ENCODE assay signal across 20 mouse cellular contexts in the genomic region with DNA sequence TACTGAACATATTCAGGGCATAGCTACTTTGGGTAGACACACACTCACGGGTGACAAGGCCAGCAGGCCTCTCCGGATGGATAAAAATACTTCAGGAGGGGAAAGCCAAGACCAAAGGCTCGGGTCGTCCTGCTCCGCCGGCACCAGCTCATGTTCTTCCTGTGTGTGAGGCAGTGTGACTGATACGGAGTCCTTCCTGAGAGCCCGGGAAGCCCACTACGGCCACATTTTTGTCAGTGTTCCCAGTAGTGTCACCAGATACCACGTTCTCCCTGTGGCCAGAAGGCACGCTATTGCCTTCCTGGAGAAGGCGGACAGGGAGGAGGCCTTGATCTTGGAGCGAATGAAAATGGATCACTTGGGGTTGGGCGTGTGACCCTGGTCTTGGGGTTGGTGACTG. TPM values are rescaled to one million over a fixed set of nuclear protein-coding genes. Genes with fewer than 3 reads are reported as not detected.
DNase-seq lines count a peak whose midpoint lies in the region; ATAC-seq and TF ChIP-seq lines count a peak whose summit lies in the region.
"Had no signal": no experiment of that assay in that cellular context is flagged by ENCODE, and none has a peak within 500 bp of the region (broad histone marks: within the 10 kb centered on the region; RNA-seq: fewer than 3 reads in every experiment).

No protein-coding gene starts in this region.

- no peak for TF ChIP-seq CTCF in kidney, adult 2 months (conservative IDR thresholded peaks at IDR 0.05; ENCODE audit: insufficient read depth, insufficient read length, low read depth, low read length)
- no peak for TF ChIP-seq CTCF in heart, postnatal 0 days (IDR thresholded peaks at IDR 0.05; ENCODE audit: low read depth)

- no peaks in the 10 kb centered on the region for H3K4me1 ChIP-seq in kidney, adult 2 months (ENCODE audit: control insufficient read depth, insufficient read depth, low read length)
- H3K4me1 ChIP-seq in kidney, embryonic 16.5 days (ENCODE audit: insufficient read depth, low read length), result peaks cover 11% of the 10 kb centered on the region
- peaks cover under 1% of the 10 kb centered on the region; the same call in 1 of the 2 replicates for H3K4me1 ChIP-seq in heart, postnatal 0 days (ENCODE audit: control insufficient read depth, insufficient read depth)

- TF ChIP-seq POLR2A in kidney, adult 2 months (IDR thresholded peaks at IDR 0.05; ENCODE audit: low read depth, low read length), result no peak

- no peaks in the 10 kb centered on the region for H3K36me3 ChIP-seq in kidney, adult 2 months (ENCODE audit: control insufficient read depth, insufficient read depth, low read length)
- no peaks in the 10 kb centered on the region for H3K36me3 ChIP-seq in kidney, embryonic 16.5 days (ENCODE audit: insufficient read depth, low read length)
- no peaks in the 10 kb centered on the region for H3K36me3 ChIP-seq in heart, postnatal 0 days (replicated peaks; ENCODE audit: control insufficient read depth, insufficient read depth, low read length)
- H3K36me3 ChIP-seq: embryonic facial prominence, embryonic 12.5 days; neural tube, embryonic 12.5 days had no signal

- no peaks in the 10 kb centered on the region for H3K27me3 ChIP-seq in kidney, adult 2 months (replicated peaks; ENCODE audit: control insufficient read depth, insufficient read depth, low read length)
- H3K27me3 ChIP-seq in kidney, embryonic 16.5 days (ENCODE audit: insufficient read depth, low read length), result no peaks in the 10 kb centered on the region
- no peaks in the 10 kb centered on the region for H3K27me3 ChIP-seq in heart, postnatal 0 days (ENCODE audit: control insufficient read depth, insufficient read depth, low read length)
- H3K27me3 ChIP-seq: CH12.LX; neural tube, embryonic 12.5 days had no signal

- H3K4me3 ChIP-seq in kidney, adult 2 months (ENCODE audit: insufficient read depth, low read depth, low read length), result no peak overlapping the region
- no peak overlapping the region for H3K4me3 ChIP-seq in kidney, embryonic 16.5 days (ENCODE audit: low read length)
- no peak overlapping the region for H3K4me3 ChIP-seq in heart, postnatal 0 days (ENCODE audit: low read depth, low read length)
- H3K4me3 ChIP-seq: embryonic facial prominence, embryonic 12.5 days; neural tube, embryonic 12.5 days had no signal

- no peak overlapping the region for H3K27ac ChIP-seq in kidney, adult 2 months (ENCODE audit: insufficient read depth, low read depth, low read length)
- no peak overlapping the region for H3K27ac ChIP-seq in kidney, embryonic 16.5 days (ENCODE audit: low read length)
- H3K27ac ChIP-seq in heart, postnatal 0 days (ENCODE audit: low read depth), result no peak overlapping the region
- H3K27ac ChIP-seq: embryonic facial prominence, embryonic 12.5 days; liver, embryonic 14.5 days; neural tube, embryonic 12.5 days; stomach, postnatal 0 days had no signal

- H3K9me3 ChIP-seq in kidney, embryonic 16.5 days (ENCODE audit: low read length), result no peaks in the 10 kb centered on the region
- no peaks in the 10 kb centered on the region for H3K9me3 ChIP-seq in heart, postnatal 0 days (replicated peaks; ENCODE audit: control insufficient read depth, low read length)
- H3K9me3 ChIP-seq: embryonic facial prominence, embryonic 12.5 days; neural tube, embryonic 12.5 days had no signal

- H3K9ac ChIP-seq in kidney, embryonic 16.5 days (replicated peaks; ENCODE audit: low read length), result no peak overlapping the region
- H3K9ac ChIP-seq in heart, postnatal 0 days (replicated peaks; ENCODE audit: low read depth, low read length), result no peak overlapping the region
- H3K9ac ChIP-seq: embryonic facial prominence, embryonic 12.5 days; liver, embryonic 14.5 days; neural tube, embryonic 12.5 days had no signal

- WGBS in kidney, adult 2 months, result 70% methylated on average over 14 of the region's 14 CpGs
- WGBS in kidney, embryonic 16.5 days, result 62% methylated on average over 14 of the region's 14 CpGs
- WGBS in heart, postnatal 0 days, result 33% methylated on average over 14 of the region's 14 CpGs

- no peak for TF ChIP-seq EP300 in heart, postnatal 0 days (IDR thresholded peaks at IDR 0.05; ENCODE audit: low read depth)

- H3K4me2 ChIP-seq in kidney, embryonic 16.5 days (replicated peaks; ENCODE audit: low read depth, low read length), result no peak overlapping the region
- no peak overlapping the region for H3K4me2 ChIP-seq in heart, postnatal 0 days (ENCODE audit: low read depth, low read length)
- H3K4me2 ChIP-seq: embryonic facial prominence, embryonic 12.5 days; neural tube, embryonic 12.5 days had no signal

- ATAC-seq in kidney, embryonic 16.5 days (ENCODE audit: low FRiP score, low TSS enrichment), result no peak
- ATAC-seq in heart, postnatal 0 days (ENCODE audit: insufficient read depth, low read depth), result 0 out of 2 replicates have a peak, but pooled peaks have one; percentile 42
- ATAC-seq: intestine, embryonic 16.5 days had no signal

- peak; percentile 62 for DNase-seq in kidney, adult 2 months
- DNase-seq in gastrocnemius, postnatal 25 days, result peak; percentile 78
- DNase-seq in heart, postnatal 0 days (ENCODE audit: low spot score), result peak; percentile 27
- peak; percentile 19 for DNase-seq in kidney, postnatal 14 days
- DNase-seq in adipocyte (ENCODE audit: low spot score), result no peak
- DNase-seq in cerebellum, adult 9-10 months, result no peak
- no peak for DNase-seq in thymus, postnatal 14 days
- DNase-seq: left cerebral cortex, postnatal 4 days; lung, postnatal 4 days; thymus, postnatal 4 days had no signal

RNA-seq across cellular contexts. Expression of a gene that starts 29.5 kb away (rescaled TPM):
- 0.69 and 1.6 TPM in 2 replicates for polyA plus RNA-seq in kidney, adult 2 months (2012; rRNA removed)
- 0.41 and 0.69 TPM in 2 replicates for polyA plus RNA-seq in kidney, embryonic 16.5 days (2015; fragmentation: Nextera tagmentation; extraction: Ambion mirVana)
- total RNA-seq in gastrocnemius, postnatal 25 days (2021), result not detected
- total RNA-seq in heart, postnatal 0 days (2014; rRNA removed; ENCODE audit: low replicate concordance), result not detected in 2 replicates
- not detected in 2 replicates for polyA plus RNA-seq in heart, postnatal 0 days (2015; fragmentation: Nextera tagmentation; extraction: Ambion mirVana)
- total RNA-seq: layer of hippocampus, postnatal 14 days; left cerebral cortex, postnatal 4 days; midbrain, postnatal 0 days had no signal
- polyA plus RNA-seq: hindbrain, embryonic 11.5 days; liver, embryonic 14.5 days; neural tube, embryonic 12.5 days had no signal

RNA-seq across cellular contexts. Expression of a gene that starts 36.5 kb away (rescaled TPM):
- polyA plus RNA-seq in kidney, adult 2 months (2012; rRNA removed), result 2.4 and 2.8 TPM in 2 replicates
- polyA plus RNA-seq in kidney, embryonic 16.5 days (2015; fragmentation: Nextera tagmentation; extraction: Ambion mirVana), result 4.0 and 4.3 TPM in 2 replicates
- total RNA-seq in gastrocnemius, postnatal 25 days (2021), result 1 to 10 TPM; 2.5 to 2.7 TPM
- 12.6 and 15.7 TPM in 2 replicates for total RNA-seq in heart, postnatal 0 days (2014; rRNA removed; ENCODE audit: low replicate concordance)
- 4.7 and 5.3 TPM in 2 replicates for polyA plus RNA-seq in heart, postnatal 0 days (2015; fragmentation: Nextera tagmentation; extraction: Ambion mirVana)

Comparison
In these comparisons a context has a peak if more than half of its experiments do, and no peak if none do; other contexts are left out.
1. DNase-seq: peak in kidney, adult 2 months (single experiment), gastrocnemius, postnatal 25 days (single experiment), heart, postnatal 0 days (single experiment) and kidney, postnatal 14 days (single experiment); none in adipocyte (single experiment), cerebellum, adult 9-10 months (single experiment) and thymus, postnatal 14 days (single experiment).